Mouse (Mus musculus) bone marrow, adult 2 months (tissue): ENCODE measurements around the gene Dbn1. TPM values are rescaled to one million over a fixed set of nuclear protein-coding genes. Genes with fewer than 3 reads are reported as not detected.
A peak's percentile ranks its signal among the peaks of the same experiment; 100 is the strongest.

Experiments
- H3K27ac ChIP-seq: fragments of 200-500 bp; 2 replicates; pipeline ENCODE4 v1.5.1; 2012; ENCODE audit warnings: low read depth, mild to moderate bottlenecking, control low read depth, inconsistent platforms, low read length; ENCODE audit not compliant: control insufficient read depth, poor library complexity, insufficient read depth
- H3K4me1 ChIP-seq: fragments of 200-500 bp; 2 replicates; pipeline ENCODE4 v1.6.1; 2011; ENCODE audit warnings: low read length; ENCODE audit not compliant: control insufficient read depth, insufficient read depth
- H3K4me3 ChIP-seq: fragments of 200-500 bp; replicated peaks from 2 replicates; pipeline ENCODE3; 2011; ENCODE audit warnings: mild to moderate bottlenecking, low read depth, low read length, control low read depth; ENCODE audit not compliant: control insufficient read depth
- CTCF ChIP-seq: fragments of 200-500 bp; IDR thresholded peaks from 2 replicates; pipeline ENCODE4 v1.5.1; 2011; ENCODE audit warnings: low read length, control low read depth; ENCODE audit not compliant: control insufficient read depth, insufficient read depth
- POLR2A ChIP-seq: fragments of 200-500 bp; IDR thresholded peaks from 2 replicates; pipeline ENCODE4 v1.6.1; 2011; ENCODE audit warnings: low read depth, mild to moderate bottlenecking, control low read depth, low read length, borderline replicate concordance; ENCODE audit not compliant: control insufficient read depth
- WGBS: fragments of 180-500 bp; shearing (Covaris S2); methylation state at CpG from one replicate; pipeline ENCODE4 v1.1.7; 2018; 5-methylcytosine and 5-hydroxymethylcytosine counted together
- polyA plus RNA-seq: library from polyadenylated mRNA; stranded (reverse); fragments of >200 nt; gene quantifications from 2 replicates; pipeline ENCODE4 v1.2.4, GENCODE M21; 2011; ENCODE audit warnings: low replicate concordance; ENCODE audit not compliant: missing spikeins, insufficient read depth, insufficient read length

Dbn1 gene
- polyA plus RNA-seq, 1 experiment: 2.2 TPM

DNA sequence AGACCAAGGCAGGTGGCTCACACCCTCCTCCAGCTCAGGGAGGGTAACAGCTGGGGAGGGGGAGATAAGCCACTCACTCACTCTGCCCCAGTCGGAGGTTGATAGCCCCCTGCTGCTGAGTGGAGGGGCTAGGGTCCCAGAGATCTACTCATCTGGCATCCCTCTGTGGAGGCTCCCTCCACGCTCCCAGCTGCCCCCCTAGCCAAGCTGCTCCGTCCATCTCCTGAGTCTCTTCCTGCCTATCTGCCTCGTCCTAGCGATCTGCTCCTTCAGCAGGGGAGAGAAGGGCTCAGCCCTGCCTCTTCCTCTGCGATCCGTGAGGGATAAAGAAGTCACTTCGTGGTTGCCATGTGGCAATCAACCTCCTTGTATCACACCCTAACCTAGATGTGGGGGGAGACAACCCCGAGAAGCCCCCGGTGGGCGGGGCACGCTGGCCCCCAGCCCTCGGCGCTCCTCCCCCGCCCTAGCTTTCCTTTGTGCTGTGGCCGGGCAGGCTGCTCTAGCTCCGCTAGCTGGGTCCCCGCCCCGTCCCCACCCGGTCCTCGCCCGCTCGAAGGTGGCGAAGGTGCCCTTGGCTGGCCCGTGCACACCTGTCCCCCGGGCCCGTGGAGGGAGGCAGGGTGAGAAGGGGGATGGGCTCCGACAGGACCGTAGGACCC lies 864 bp downstream of the Dbn1 start:
- TF ChIP-seq CTCF (no peak), POLR2A (no peak)
- Histone ChIP-seq H3K27ac (no peak overlapping the region), H3K4me3 (no peak overlapping the region), H3K4me1 (peaks cover 1% of the 10 kb centered on the region; the same call in 1 of the 2 replicates)
- WGBS: 1% methylated on average over 29 of the region's 29 CpGs

DNA sequence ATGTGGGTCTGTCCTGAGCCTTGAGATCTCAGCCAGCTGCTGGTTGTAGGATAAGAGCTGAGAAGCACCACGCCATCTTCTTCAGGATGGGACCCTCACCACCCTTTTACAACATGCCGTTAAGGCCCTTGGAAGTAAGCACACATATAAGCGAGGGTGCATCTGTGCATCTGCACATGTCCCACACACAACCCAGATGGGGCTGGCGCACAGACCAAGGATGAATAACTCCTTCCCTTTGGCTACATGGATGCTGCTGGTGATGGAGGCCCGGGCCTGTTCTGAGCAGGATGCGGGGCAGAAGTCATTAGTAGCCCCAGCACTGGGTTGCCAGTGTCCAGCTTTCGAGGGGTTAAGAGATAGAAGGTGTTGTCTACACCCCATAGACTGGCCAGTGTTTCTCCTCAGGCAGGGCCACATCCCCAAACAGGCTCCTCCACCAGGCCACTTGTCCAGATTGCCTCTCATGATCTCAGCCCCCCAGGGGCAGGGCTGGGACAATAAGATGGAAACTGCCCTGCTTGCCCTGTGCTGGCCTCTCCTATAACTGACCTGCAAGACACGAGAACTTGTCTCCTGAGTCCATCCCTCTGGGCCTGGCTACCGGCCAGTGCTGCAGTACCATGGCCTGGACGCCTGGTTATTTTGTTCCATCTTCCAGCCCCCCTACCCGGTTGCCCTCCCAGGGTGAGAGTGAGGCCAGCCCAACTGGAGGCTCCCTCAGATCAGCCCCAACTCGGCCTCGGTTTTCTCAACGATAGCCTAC lies 1.7 kb downstream of the Dbn1 start:
- 67% methylated on average over 14 of the region's 14 CpGs for WGBS
- H3K4me1 ChIP-seq: peaks cover 1% of the 10 kb centered on the region; the same call in 1 of the 2 replicates
- no peak for TF ChIP-seq POLR2A
- no peak for TF ChIP-seq CTCF
- no peak overlapping the region for H3K4me3 ChIP-seq
- H3K27ac ChIP-seq: no peak overlapping the region

GRCm38 (mm10) chr13:55484520-55485088 lies 3.3 kb downstream of the Dbn1 start:
- Histone ChIP-seq H3K27ac (no peak overlapping the region), H3K4me1 (peaks cover 1% of the 10 kb centered on the region; the same call in 1 of the 2 replicates), H3K4me3 (no peak overlapping the region)
- TF ChIP-seq CTCF: no peak
- 45% methylated on average over 7 of the region's 7 CpGs for WGBS

DNA sequence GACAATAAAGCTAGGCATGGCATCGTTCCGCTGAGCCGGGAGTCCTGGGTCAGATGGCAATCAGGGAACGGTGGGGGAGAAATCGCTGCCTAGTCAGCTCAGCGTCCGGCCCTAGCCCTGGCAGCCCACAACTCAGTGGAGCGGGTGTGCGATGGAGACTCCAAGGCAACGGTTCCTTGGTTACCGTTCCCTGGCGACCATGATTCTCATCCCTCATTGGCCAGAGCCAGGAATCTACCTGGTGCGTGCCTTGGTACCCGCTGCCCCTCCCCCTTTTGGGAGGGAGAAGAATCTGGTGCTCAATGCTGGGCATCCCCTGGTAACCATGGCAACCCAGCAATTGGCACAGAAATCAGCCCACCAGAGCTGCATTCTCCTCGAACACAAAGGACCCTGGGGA lies 4.3 kb downstream of the Dbn1 start:
- TF ChIP-seq POLR2A (no peak), CTCF (no peak)
- Histone ChIP-seq H3K27ac (no peak overlapping the region), H3K4me3 (no peak overlapping the region), H3K4me1 (peaks cover 5% of the 10 kb centered on the region)
- 36% methylated on average over 15 of the region's 15 CpGs for WGBS

DNA sequence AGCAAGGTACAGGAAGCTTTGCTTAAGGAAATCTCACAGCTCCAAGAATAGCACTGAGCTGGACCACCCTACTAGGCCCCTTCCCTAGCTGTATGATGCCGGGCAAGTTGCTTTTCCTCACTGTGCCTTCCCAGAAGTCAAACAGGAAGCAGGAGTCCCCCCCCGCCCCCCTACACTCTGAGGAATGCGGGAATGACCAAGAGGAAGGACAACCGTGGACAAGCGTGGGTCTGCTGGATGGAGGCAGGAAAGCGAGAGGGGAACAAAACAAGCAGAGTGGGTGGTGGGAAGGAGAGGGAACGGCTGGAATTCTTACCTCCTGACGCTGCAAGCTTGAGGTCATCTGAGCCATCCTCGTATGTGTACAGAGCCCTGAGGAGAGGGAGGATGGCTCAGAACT lies 4.8 kb downstream of the Dbn1 start:
- no peak overlapping the region for H3K27ac ChIP-seq

DNA sequence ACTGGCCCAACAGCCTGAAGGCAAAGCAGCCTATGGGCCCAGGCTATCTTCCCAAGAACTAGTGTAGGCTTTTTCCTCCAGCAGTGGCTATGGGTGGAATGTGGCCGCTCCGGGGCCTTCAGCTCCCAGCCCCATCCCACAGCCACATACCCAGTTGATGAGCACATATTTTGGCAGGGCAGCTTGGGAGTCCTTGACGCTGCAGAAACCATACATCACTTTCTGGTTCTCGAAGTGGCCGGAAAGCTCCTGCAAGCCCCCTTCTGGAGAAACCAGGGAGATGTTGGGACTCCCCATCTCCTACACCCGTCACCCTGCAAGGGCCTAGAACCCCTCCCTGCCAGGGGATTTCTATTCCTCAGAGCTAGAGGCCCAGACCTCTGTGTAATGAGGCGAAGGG lies 5.4 kb downstream of the Dbn1 start:
- TF ChIP-seq CTCF: no peak
- TF ChIP-seq POLR2A: no peak
- Histone ChIP-seq H3K27ac (no peak overlapping the region), H3K4me1 (peaks cover 6% of the 10 kb centered on the region), H3K4me3 (no peak overlapping the region)
- WGBS: 81% methylated on average over 7 of the region's 7 CpGs

More for the DNA sequence above, 4.8 kb downstream of the Dbn1 start:
- TF ChIP-seq CTCF: no peak
- no peak for TF ChIP-seq POLR2A
- WGBS: 73% methylated on average over 9 of the region's 9 CpGs
- H3K4me1 ChIP-seq: peaks cover 6% of the 10 kb centered on the region
- H3K4me3 ChIP-seq: no peak overlapping the region

DNA sequence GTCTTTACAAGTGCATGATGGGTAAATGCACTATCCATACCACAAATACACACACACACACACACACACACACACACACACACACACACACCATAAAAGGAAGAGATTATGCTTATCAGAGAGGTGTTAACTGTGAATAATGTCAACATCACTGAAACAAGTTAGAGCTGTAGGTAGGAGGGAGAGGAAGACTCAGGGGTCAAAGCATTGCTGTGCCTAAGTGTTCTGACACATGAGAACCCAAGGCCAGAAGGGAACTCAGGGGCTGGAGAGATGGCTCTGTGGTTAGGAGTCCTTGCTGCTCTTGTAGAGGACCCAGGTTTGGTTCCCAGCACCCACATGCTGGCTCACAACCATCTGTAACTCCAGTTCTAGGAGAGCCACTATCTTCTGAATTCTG lies 8.0 kb downstream of the Dbn1 start:
- H3K27ac ChIP-seq: no peak overlapping the region
- H3K4me1 ChIP-seq: peaks cover 5% of the 10 kb centered on the region
- TF ChIP-seq POLR2A (no peak), CTCF (no peak)
- H3K4me3 ChIP-seq: no peak overlapping the region

- Histone ChIP-seq H3K4me3 (no peak overlapping the region), H3K27ac (peak overlapping the region; percentile 1; the same call in 1 of the 2 replicates), H3K4me1 (peaks cover 5% of the 10 kb centered on the region)
- TF ChIP-seq CTCF: no peak
- no peak for TF ChIP-seq POLR2A
- WGBS: 13% methylated on average over 7 of the region's 7 CpGs
Observed at GRCm38 (mm10) chr13:55479008-55479407, 8.9 kb downstream of the Dbn1 start.

- Histone ChIP-seq H3K27ac (no peak overlapping the region), H3K4me1 (peaks cover 5% of the 10 kb centered on the region), H3K4me3 (no peak overlapping the region)
- TF ChIP-seq POLR2A (no peak), CTCF (peak; percentile 49; the same call in 1 of the 2 replicates)
- 62% methylated on average over 5 of the region's 5 CpGs for WGBS
Observed at GRCm38 (mm10) chr13:55478036-55478435, 9.9 kb downstream of the Dbn1 start.
